Mouse (Mus musculus) lung, postnatal 14 days (tissue): Measurements from ENCODE around the gene Cfap97d2.

Source experiments
- DNase-seq: peaks from one replicate; pipeline ENCODE4 v3.0.0; 2021

The Cfap97d2 gene

GRCm38 (mm10) chr8:13705668-13706067 lies at the start of gene Cfap97d2:
Gene Cfap97d2 (plus strand): TSS chr8:13705889.
- peak; percentile 40 for DNase-seq

GRCm38 (mm10) chr8:13657479-13657878 lies 48.2 kb upstream of the Cfap97d2 start:
- no peak for DNase-seq

- DNase-seq = no peak
Observed at GRCm38 (mm10) chr8:13660323-13660722, 45.4 kb upstream of the Cfap97d2 start.

- DNase-seq = no peak
Observed at GRCm38 (mm10) chr8:13664711-13665210, 40.9 kb upstream of the Cfap97d2 start.

- DNase-seq = no peak
Observed at GRCm38 (mm10) chr8:13665538-13665937, 40.2 kb upstream of the Cfap97d2 start.

- DNase-seq = no peak
Observed at GRCm38 (mm10) chr8:13665944-13666343, 39.7 kb upstream of the Cfap97d2 start.

GRCm38 (mm10) chr8:13667917-13668316 lies 37.8 kb upstream of the Cfap97d2 start:
- DNase-seq = no peak

GRCm38 (mm10) chr8:13668367-13668766 lies 37.3 kb upstream of the Cfap97d2 start:
- DNase-seq = peak; percentile 69

GRCm38 (mm10) chr8:13670011-13670471 lies 35.6 kb upstream of the Cfap97d2 start:
- no peak for DNase-seq

GRCm38 (mm10) chr8:13671246-13672003 lies 34.3 kb upstream of the Cfap97d2 start:
- DNase-seq = no peak

- no peak for DNase-seq
Observed at GRCm38 (mm10) chr8:13673215-13673614, 32.5 kb upstream of the Cfap97d2 start.

- no peak for DNase-seq
Observed at GRCm38 (mm10) chr8:13674294-13675010, 31.2 kb upstream of the Cfap97d2 start.

- DNase-seq = no peak
Observed at GRCm38 (mm10) chr8:13675121-13675520, 30.6 kb upstream of the Cfap97d2 start.

- DNase-seq = no peak
Observed at GRCm38 (mm10) chr8:13675524-13675923, 30.2 kb upstream of the Cfap97d2 start.

- DNase-seq = peak; percentile 76
Observed at GRCm38 (mm10) chr8:13676302-13676700, 29.4 kb upstream of the Cfap97d2 start.

- DNase-seq = peak; percentile 61
Observed at GRCm38 (mm10) chr8:13676701-13677412, 28.8 kb upstream of the Cfap97d2 start.

GRCm38 (mm10) chr8:13677413-13677883 lies 28.2 kb upstream of the Cfap97d2 start, which contains the start of gene Rasa3:
Gene Rasa3 (minus strand): TSS chr8:13677603.
- DNase-seq = peak; percentile 95

GRCm38 (mm10) chr8:13678182-13678581 lies 27.5 kb upstream of the Cfap97d2 start:
- no peak for DNase-seq

- DNase-seq = no peak
Observed at GRCm38 (mm10) chr8:13684131-13684530, 21.6 kb upstream of the Cfap97d2 start.

GRCm38 (mm10) chr8:13685674-13686314 lies 19.9 kb upstream of the Cfap97d2 start:
- no peak for DNase-seq

GRCm38 (mm10) chr8:13686426-13686825 lies 19.3 kb upstream of the Cfap97d2 start:
- no peak for DNase-seq

- DNase-seq = no peak
Observed at GRCm38 (mm10) chr8:13687101-13687717, 18.5 kb upstream of the Cfap97d2 start.
